Mouse (Mus musculus): ENCODE data around the gene Sgk1.

- TF ChIP-seq GATA1 (IDR thresholded peaks at IDR 0.05; ENCODE audit: borderline replicate concordance, low read length) (no peak), FLI1 (IDR thresholded peaks at IDR 0.05; ENCODE audit: low read length) (no peak)
These were observed 119.6 kb downstream of the Sgk1 start for GRCm38 (mm10) chr10:22001621-22002020.

Measured in megakaryocyte, embryonic 14.5 days (primary cell).